In the genomic region with DNA sequence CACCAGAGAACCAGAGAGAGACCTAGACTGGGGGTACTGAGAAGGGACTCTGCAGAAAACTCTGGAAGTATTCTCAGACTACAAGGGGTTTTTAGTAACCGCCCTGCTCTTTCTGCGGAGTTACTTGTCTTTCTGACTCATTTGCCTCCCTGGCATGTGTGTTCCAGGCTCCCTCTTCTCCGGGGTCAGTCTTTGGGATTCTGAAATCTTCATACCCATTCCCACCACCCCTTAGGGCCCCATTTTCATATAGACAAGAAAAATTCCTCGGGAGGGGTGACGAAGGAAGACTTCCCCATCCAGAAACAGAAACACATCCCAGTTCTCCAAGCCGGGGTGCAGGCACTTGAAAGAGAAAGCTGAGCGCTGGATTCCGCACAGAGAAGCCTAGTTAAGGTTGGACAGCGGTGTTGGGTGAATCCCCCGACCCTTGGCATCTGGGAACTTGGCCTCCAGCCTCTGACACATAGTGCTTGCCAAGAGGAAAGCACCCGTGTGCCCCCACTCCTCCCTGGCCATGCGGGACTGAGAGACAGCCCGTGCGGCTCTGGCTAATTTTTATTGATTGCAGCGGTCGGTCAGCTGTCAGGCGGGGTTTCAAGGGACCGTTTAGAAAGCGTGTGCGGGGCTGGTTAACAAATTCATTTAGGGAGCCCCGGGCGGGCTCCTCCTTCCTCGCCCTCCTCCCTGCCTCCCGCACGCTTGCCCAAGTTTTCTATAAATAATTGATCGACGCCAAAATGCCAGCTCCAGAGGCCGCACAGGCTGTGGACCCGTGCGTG, we compare ENCODE assay signal across 14 mouse cellular contexts. TPM values are rescaled to one million over a fixed set of nuclear protein-coding genes. Genes with fewer than 3 reads are reported as not detected.
DNase-seq lines count a peak whose midpoint lies in the region; ATAC-seq and TF ChIP-seq lines count a peak whose summit lies in the region.
"Had no signal": no experiment of that assay in that cellular context is flagged by ENCODE, and none has a peak within 500 bp of the region (broad histone marks: within the 10 kb centered on the region; RNA-seq: fewer than 3 reads in every experiment).

No protein-coding gene starts in this region.

- peaks cover 18% of the 10 kb centered on the region for H3K36me3 ChIP-seq in hindbrain, embryonic 10.5 days
- 0 out of 2 replicates have a peak, but pooled peaks cover 6% of the 10 kb centered on the region for H3K36me3 ChIP-seq in midbrain, embryonic 12.5 days
- H3K36me3 ChIP-seq: liver, embryonic 15.5 days had no signal

- H3K9me3 ChIP-seq in hindbrain, embryonic 10.5 days, result no peaks in the 10 kb centered on the region
- H3K9me3 ChIP-seq in midbrain, embryonic 12.5 days, result no peaks in the 10 kb centered on the region
- H3K9me3 ChIP-seq: liver, embryonic 15.5 days; megakaryocyte, embryonic 14.5 days had no signal

- no peak for DNase-seq in gastrocnemius, adult 2 months
- DNase-seq in gastrocnemius, postnatal 10 days, result no peak
- peak; percentile 32 for DNase-seq in R1 (ENCODE audit: low read depth, low spot score)
- peak; percentile 50 for DNase-seq in hindbrain, embryonic 10.5 days (ENCODE audit: low spot score)
- no peak for DNase-seq in kidney, adult 9 months
- no peak for DNase-seq in urinary bladder, postnatal 10 days (ENCODE audit: low spot score)
- no peak for DNase-seq in spleen, adult 12 weeks (ENCODE audit: low spot score)
- DNase-seq: cerebellum, adult 9-11 months; heart, adult 2 months; kidney, adult 8-10 months had no signal

- H3K4me2 ChIP-seq in midbrain, embryonic 12.5 days (replicated peaks), result peak overlapping the region; percentile 61
- H3K4me2 ChIP-seq: liver, embryonic 15.5 days had no signal

- intact Hi-C loops in gastrocnemius, adult 2 months (cut with DNase I), result no loop called here

- TF ChIP-seq CTCF in gastrocnemius, adult 2 months (IDR thresholded peaks at IDR 0.05), result no peak

- WGBS in hindbrain, embryonic 10.5 days, result 4% methylated on average over 30 of the region's 30 CpGs
- WGBS in midbrain, embryonic 12.5 days, result 4% methylated on average over 30 of the region's 30 CpGs

- H3K27ac ChIP-seq in gastrocnemius, adult 2 months, result peak overlapping the region; percentile 43
- peak overlapping the region; percentile 18; the same call in 1 of the 2 replicates for H3K27ac ChIP-seq in hindbrain, embryonic 10.5 days
- H3K27ac ChIP-seq in midbrain, embryonic 12.5 days (replicated peaks), result no peak overlapping the region
- H3K27ac ChIP-seq: heart, adult 2 months; liver, embryonic 15.5 days had no signal

- peak overlapping the region; percentile 77 for H3K4me3 ChIP-seq in gastrocnemius, adult 2 months
- peak overlapping the region; percentile 67 for H3K4me3 ChIP-seq in hindbrain, embryonic 10.5 days
- H3K4me3 ChIP-seq in midbrain, embryonic 12.5 days, result peak overlapping the region; percentile 54
- H3K4me3 ChIP-seq: heart, adult 2 months; liver, embryonic 15.5 days; megakaryocyte, embryonic 14.5 days had no signal

- peak overlapping the region; percentile 84 for H3K9ac ChIP-seq in midbrain, embryonic 12.5 days (replicated peaks)
- H3K9ac ChIP-seq: liver, embryonic 15.5 days had no signal

- H3K4me1 ChIP-seq in hindbrain, embryonic 10.5 days (replicated peaks), result peaks cover 98% of the 10 kb centered on the region
- H3K4me1 ChIP-seq in midbrain, embryonic 12.5 days, result peaks cover 67% of the 10 kb centered on the region
- H3K4me1 ChIP-seq: liver, embryonic 15.5 days; megakaryocyte, embryonic 14.5 days had no signal

- no peak for ATAC-seq in midbrain, embryonic 12.5 days (ENCODE audit: low FRiP score, low read depth)

- H3K27me3 ChIP-seq in hindbrain, embryonic 10.5 days (ENCODE audit: insufficient read depth, poor library complexity, severe bottlenecking), result peaks cover 100% of the 10 kb centered on the region
- peaks cover 94% of the 10 kb centered on the region for H3K27me3 ChIP-seq in midbrain, embryonic 12.5 days

RNA-seq across cellular contexts. Expression of a gene that starts 5.6 kb away (rescaled TPM):
- total RNA-seq in gastrocnemius, adult 2 months (2021), result 1 to 10 TPM; 1.8 to 1.9 TPM
- total RNA-seq in gastrocnemius, postnatal 10 days (2021), result 10 to 100 TPM in 1 of 2 experiments, 1 to 10 TPM in 1; 8.3 to 11.3 TPM
- polyA plus RNA-seq in hindbrain, embryonic 10.5 days (2016; fragmentation: Nextera tagmentation; extraction: Ambion mirVana), result 2.3 and 2.6 TPM in 2 replicates
- 4.4 and 5.7 TPM in 2 replicates for polyA plus RNA-seq in midbrain, embryonic 12.5 days (2016; fragmentation: Nextera tagmentation; extraction: Ambion mirVana)
- total RNA-seq: heart, adult 2 months had no signal
- polyA plus RNA-seq: heart, adult 2 months; stomach, embryonic 14.5 days had no signal

Comparison
In these comparisons a context has a peak if more than half of its experiments do, and no peak if none do; other contexts are left out.
1. DNase-seq: peak in R1 (single experiment) and hindbrain, embryonic 10.5 days (single experiment); none in gastrocnemius, adult 2 months (single experiment), gastrocnemius, postnatal 10 days (single experiment), kidney, adult 9 months (single experiment), urinary bladder, postnatal 10 days (single experiment) and spleen, adult 12 weeks (single experiment).
2. Peak in every context shown above with its lines, with median percentiles within 50 percentile points of each other: H3K4me3 ChIP-seq.